Mouse (Mus musculus): Measurements from ENCODE around the gene Dmc1.

GRCm38 (mm10) chr15:79552566-79552965 lies 52.3 kb downstream of the Dmc1 start:
- TF ChIP-seq CTCF (conservative IDR thresholded peaks at IDR 0.05; ENCODE audit: low read length) = no peak
- no peak for TF ChIP-seq POU5F1 (IDR thresholded peaks at IDR 0.05; ENCODE audit: borderline replicate concordance, low read length)
